Comparison of ENCODE assay signal across 9 mouse cellular contexts in the genomic region with DNA sequence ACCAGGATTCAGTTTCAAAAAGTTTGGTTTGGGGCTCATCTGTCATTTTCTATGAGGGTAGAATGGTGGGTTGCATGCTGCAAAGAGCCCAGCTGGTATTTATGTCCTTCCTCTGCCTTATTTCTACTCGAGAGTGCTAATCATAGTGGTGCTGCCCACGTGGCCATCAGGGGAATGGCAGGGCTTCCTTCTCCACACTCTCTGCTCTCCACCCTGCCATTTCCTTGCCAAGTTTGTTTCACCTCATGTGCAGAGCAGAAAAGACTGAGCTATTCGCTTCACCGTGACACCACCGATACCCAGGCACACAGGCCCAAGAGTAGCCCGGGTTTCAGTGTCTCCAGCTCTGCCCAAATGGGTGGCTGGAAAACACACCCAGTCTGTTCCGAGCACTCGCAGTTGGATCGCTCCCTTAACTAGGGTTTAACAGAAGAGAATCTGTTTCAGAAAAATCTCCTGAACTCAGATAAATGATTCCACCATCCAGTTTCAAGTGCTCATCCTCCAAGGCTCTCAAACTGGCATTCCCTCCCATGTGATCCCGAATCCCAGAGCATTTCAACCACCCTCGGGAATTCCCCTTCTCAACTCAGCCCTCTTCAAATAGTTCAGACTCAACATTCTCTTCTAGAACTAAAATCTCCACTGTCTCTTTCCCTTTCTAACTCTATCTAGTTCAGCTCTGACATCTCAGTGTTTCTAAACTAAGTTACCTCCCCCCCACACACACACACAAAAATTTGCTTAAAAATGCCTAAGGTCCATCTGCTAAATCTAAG.
DNase-seq lines count a peak whose midpoint lies in the region; ATAC-seq and TF ChIP-seq lines count a peak whose summit lies in the region.
"Had no signal": no experiment of that assay in that cellular context is flagged by ENCODE, and none has a peak within 500 bp of the region (broad histone marks: within the 10 kb centered on the region; RNA-seq: fewer than 3 reads in every experiment).

No protein-coding gene starts in this region.

- H3K27ac ChIP-seq in forebrain, embryonic 14.5 days (ENCODE audit: low read depth, low read length) = no peak overlapping the region
- H3K27ac ChIP-seq in forebrain, embryonic 10.5 days = no peak overlapping the region
- peak overlapping the region; percentile 55; the same call in 1 of the 2 replicates for H3K27ac ChIP-seq in layer of hippocampus, adult 2 months
- no peak overlapping the region for H3K27ac ChIP-seq in forebrain, postnatal 0 days (ENCODE audit: low read depth, low read length)
- no peak overlapping the region for H3K27ac ChIP-seq in lung, embryonic 16.5 days (ENCODE audit: low read length)
- H3K27ac ChIP-seq: midbrain, embryonic 10.5 days had no signal

- 77% methylated on average over 11 of the region's 11 CpGs for WGBS in forebrain, embryonic 14.5 days
- WGBS in forebrain, embryonic 10.5 days = 84% methylated on average over 11 of the region's 11 CpGs
- 67% methylated on average over 11 of the region's 11 CpGs for WGBS in forebrain, postnatal 0 days
- whole genome bisulfite sequencing in lung, embryonic 16.5 days = 56% methylated on average over 11 of the region's 11 CpGs

- no peaks in the 10 kb centered on the region for H3K9me3 ChIP-seq in forebrain, embryonic 14.5 days (replicated peaks; ENCODE audit: control insufficient read depth, low read length)
- H3K9me3 ChIP-seq in forebrain, embryonic 10.5 days = no peaks in the 10 kb centered on the region
- no peaks in the 10 kb centered on the region for H3K9me3 ChIP-seq in forebrain, postnatal 0 days (ENCODE audit: low read length)
- no peaks in the 10 kb centered on the region for H3K9me3 ChIP-seq in lung, embryonic 16.5 days (ENCODE audit: control insufficient read depth, low read length)
- H3K9me3 ChIP-seq: midbrain, embryonic 10.5 days had no signal

- H3K4me2 ChIP-seq in forebrain, embryonic 14.5 days (ENCODE audit: low read length) = no peak overlapping the region
- no peak overlapping the region for H3K4me2 ChIP-seq in forebrain, postnatal 0 days (ENCODE audit: low read depth)
- no peak overlapping the region for H3K4me2 ChIP-seq in lung, embryonic 16.5 days (ENCODE audit: low read depth, low read length)

- H3K4me1 ChIP-seq in forebrain, embryonic 14.5 days (ENCODE audit: control insufficient read depth, insufficient read depth, low read length) = peaks cover 3% of the 10 kb centered on the region; the same call in 1 of the 2 replicates
- peaks cover 27% of the 10 kb centered on the region for H3K4me1 ChIP-seq in forebrain, embryonic 10.5 days
- H3K4me1 ChIP-seq in forebrain, postnatal 0 days (ENCODE audit: insufficient read depth) = peaks cover 7% of the 10 kb centered on the region; the same call in 1 of the 2 replicates
- H3K4me1 ChIP-seq in lung, embryonic 16.5 days (replicated peaks; ENCODE audit: control insufficient read depth, insufficient read depth, low read length) = peaks cover 28% of the 10 kb centered on the region

- H3K4me3 ChIP-seq in forebrain, embryonic 14.5 days (ENCODE audit: low read depth, low read length) = no peak overlapping the region
- H3K4me3 ChIP-seq in forebrain, embryonic 10.5 days = no peak overlapping the region
- no peak overlapping the region; the same call in 1 of the 2 replicates for H3K4me3 ChIP-seq in layer of hippocampus, adult 2 months
- no peak overlapping the region for H3K4me3 ChIP-seq in forebrain, postnatal 0 days (ENCODE audit: low read depth, low read length)
- H3K4me3 ChIP-seq in lung, embryonic 16.5 days (ENCODE audit: low read length) = no peak overlapping the region
- H3K4me3 ChIP-seq: midbrain, embryonic 10.5 days had no signal

- DNase-seq in forebrain, embryonic 14.5 days (ENCODE audit: low spot score) = peak; percentile 27
- DNase-seq in forebrain, embryonic 10.5 days (ENCODE audit: extremely low spot score, low spot score) = no peak
- DNase-seq in layer of hippocampus, adult 2 months (ENCODE audit: low spot score in 2 of 2) = peak; percentile 14 to 33
- no peak for DNase-seq in layer of hippocampus, adult 9-10 months (ENCODE audit: low spot score)
- no peak for DNase-seq in forebrain, postnatal 0 days
- DNase-seq in right cerebral cortex, postnatal 14 days = no peak
- no peak for DNase-seq in urinary bladder, postnatal 25 days (ENCODE audit: low spot score)

- TF ChIP-seq CTCF in layer of hippocampus, adult 2 months (conservative IDR thresholded peaks at IDR 0.05) = peak; percentile 58
- TF ChIP-seq CTCF in forebrain, postnatal 0 days (IDR thresholded peaks at IDR 0.05; ENCODE audit: low read depth) = peak; percentile 39; the same call in 1 of the 2 replicates

- H3K27me3 ChIP-seq in forebrain, embryonic 14.5 days (replicated peaks; ENCODE audit: control insufficient read depth, insufficient read depth, low read length) = no peaks in the 10 kb centered on the region
- no peaks in the 10 kb centered on the region for H3K27me3 ChIP-seq in forebrain, embryonic 10.5 days (ENCODE audit: poor library complexity, severe bottlenecking)
- no peaks in the 10 kb centered on the region for H3K27me3 ChIP-seq in forebrain, postnatal 0 days (ENCODE audit: insufficient read depth, low read length)
- no peaks in the 10 kb centered on the region for H3K27me3 ChIP-seq in lung, embryonic 16.5 days (ENCODE audit: control insufficient read depth, insufficient read depth, low read depth, low read length)

- ATAC-seq in forebrain, embryonic 14.5 days = 0 out of 2 replicates have a peak, but pooled peaks have one; percentile 42
- peak; percentile 68 for ATAC-seq in forebrain, postnatal 0 days
- peak; percentile 74 for ATAC-seq in lung, embryonic 16.5 days (ENCODE audit: low read depth)

- peaks cover 6% of the 10 kb centered on the region for H3K36me3 ChIP-seq in forebrain, embryonic 14.5 days (ENCODE audit: control insufficient read depth, insufficient read depth, low read length)
- peaks cover 16% of the 10 kb centered on the region for H3K36me3 ChIP-seq in forebrain, embryonic 10.5 days (replicated peaks)
- no peaks in the 10 kb centered on the region for H3K36me3 ChIP-seq in forebrain, postnatal 0 days (ENCODE audit: insufficient read depth)
- no peaks in the 10 kb centered on the region; the same call in 1 of the 2 replicates for H3K36me3 ChIP-seq in lung, embryonic 16.5 days (ENCODE audit: control insufficient read depth, insufficient read depth, low read length)

- H3K9ac ChIP-seq in forebrain, embryonic 14.5 days (ENCODE audit: low read length) = no peak overlapping the region
- no peak overlapping the region for H3K9ac ChIP-seq in forebrain, postnatal 0 days
- no peak overlapping the region for H3K9ac ChIP-seq in lung, embryonic 16.5 days (ENCODE audit: low read length)

Comparison
In these comparisons a context has a peak if more than half of its experiments do, and no peak if none do; other contexts are left out.
1. DNase-seq: peak in forebrain, embryonic 14.5 days (single experiment) and layer of hippocampus, adult 2 months (2 of 2); none in forebrain, embryonic 10.5 days (single experiment), layer of hippocampus, adult 9-10 months (single experiment), forebrain, postnatal 0 days (single experiment), right cerebral cortex, postnatal 14 days (single experiment) and urinary bladder, postnatal 25 days (single experiment).
2. Peak in every context shown above with its lines, with median percentiles within 50 percentile points of each other: ATAC-seq.